Mouse (Mus musculus) liver, embryonic 15.5 days (tissue): ENCODE measurements at regions not wholly inside any gene's neighbourhood (a gene's known extent, or its start where the extent isn't known, plus 50 kb on each side); places are given as distances from the start of the nearest gene placed in this dataset.

Experiments used
- ATAC-seq: fragments of 200-750 bp; cut with Nextera tagmentation; 2 replicates; pipeline ENCODE4 v1.8.0; 2017; ENCODE audit warnings: moderate number of reproducible peaks, mild to moderate bottlenecking, moderate library complexity; ENCODE audit not compliant: insufficient read depth
- H3K27ac ChIP-seq: fragments of 300-500 bp; sonication (generic); replicated peaks from 2 replicates; pipeline ENCODE4 v1.5.1; 2015; ENCODE audit warnings: mild to moderate bottlenecking, inconsistent platforms
- H3K27me3 ChIP-seq: fragments of 300-500 bp; sonication (generic); 2 replicates; pipeline ENCODE4 v1.6.1; 2015; ENCODE audit warnings: mild to moderate bottlenecking, inconsistent platforms
- H3K36me3 ChIP-seq: fragments of 300-500 bp; sonication (generic); replicated peaks from 2 replicates; pipeline ENCODE4 v1.6.1; 2015; ENCODE audit warnings: moderate library complexity, mild to moderate bottlenecking, inconsistent platforms
- H3K4me1 ChIP-seq: fragments of 300-500 bp; sonication (generic); replicated peaks from 2 replicates; pipeline ENCODE4 v1.6.1; 2015; ENCODE audit warnings: inconsistent platforms
- H3K4me2 ChIP-seq: fragments of 300-500 bp; sonication (generic); 2 replicates; pipeline ENCODE4 v1.6.1; 2015; ENCODE audit warnings: moderate library complexity, mild to moderate bottlenecking, inconsistent platforms
- H3K4me3 ChIP-seq: fragments of 300-500 bp; sonication (generic); replicated peaks from 2 replicates; pipeline ENCODE4 v1.5.1; 2015; ENCODE audit warnings: mild to moderate bottlenecking, inconsistent platforms
- H3K9ac ChIP-seq: fragments of 300-500 bp; sonication (generic); 2 replicates; pipeline ENCODE4 v1.6.1; 2015; ENCODE audit warnings: moderate library complexity, mild to moderate bottlenecking, inconsistent platforms
- H3K9me3 ChIP-seq: fragments of 300-500 bp; sonication (generic); replicated peaks from 2 replicates; pipeline ENCODE4 v1.6.1; 2016; ENCODE audit warnings: inconsistent platforms
- WGBS: fragments of 180-500 bp; shearing (Covaris S2); methylation state at CpG from one replicate; pipeline ENCODE4 v1.1.7; 2015; ENCODE audit warnings: mixed read lengths; ENCODE audit not compliant: insufficient replicate concordance; 5-methylcytosine and 5-hydroxymethylcytosine counted together

DNA sequence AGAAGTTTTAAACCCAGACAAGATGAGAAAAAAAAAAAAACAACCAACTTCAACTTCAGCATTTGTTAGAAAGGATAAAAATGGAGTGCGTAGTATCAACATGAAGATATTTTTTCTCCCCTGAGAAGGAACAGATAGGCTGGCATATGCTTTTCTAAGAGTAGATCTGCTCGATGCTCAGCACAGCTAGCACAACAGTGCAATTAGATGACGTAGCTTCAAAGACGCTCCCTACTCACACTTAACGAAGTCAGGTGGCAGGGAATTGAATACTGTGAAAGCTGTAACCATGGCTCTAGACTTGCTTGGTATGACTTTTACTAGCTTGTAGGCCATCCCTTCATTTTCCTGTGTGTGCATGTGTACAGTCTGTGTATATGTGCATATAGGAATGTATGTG lies 299.5 kb downstream of the Tmem182 start:
- WGBS = 69% methylated on average over 5 of the region's 5 CpGs
- Histone ChIP-seq H3K9me3 (no peaks in the 10 kb centered on the region), H3K4me1 (no peaks in the 10 kb centered on the region), H3K4me3 (no peak overlapping the region), H3K36me3 (no peaks in the 10 kb centered on the region), H3K27me3 (no peaks in the 10 kb centered on the region), H3K9ac (no peak overlapping the region), H3K4me2 (no peak overlapping the region), H3K27ac (no peak overlapping the region)
- ATAC-seq = no peak

DNA sequence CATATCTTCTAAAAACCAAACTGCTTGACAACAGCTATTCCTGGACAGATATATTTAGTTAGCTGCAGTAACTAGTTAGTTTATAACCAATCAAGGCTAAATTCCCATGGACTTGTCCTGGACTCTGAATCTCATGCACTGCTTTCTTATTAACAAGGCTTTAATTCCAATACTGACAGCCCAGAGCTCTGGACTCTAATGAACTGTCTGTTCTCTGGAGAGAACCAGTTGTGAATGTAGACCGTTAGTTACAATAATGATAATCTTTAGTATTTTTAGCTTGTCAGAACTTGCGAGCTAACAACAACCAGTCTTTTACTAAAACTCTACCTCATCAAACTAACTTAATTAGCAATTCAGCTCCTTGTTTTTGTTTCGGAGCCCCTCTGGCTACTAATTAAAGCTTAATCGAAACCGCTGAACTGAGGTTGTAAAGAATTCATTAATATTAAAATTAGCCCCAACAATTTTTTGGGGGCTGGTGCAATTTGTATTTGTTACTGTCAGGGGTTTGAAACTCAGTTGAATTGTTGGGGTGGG lies 316.3 kb downstream of the Tmem182 start:
- Histone ChIP-seq H3K9ac (no peak overlapping the region), H3K36me3 (no peaks in the 10 kb centered on the region), H3K27me3 (no peaks in the 10 kb centered on the region), H3K4me3 (no peak overlapping the region), H3K4me2 (no peak overlapping the region), H3K9me3 (no peaks in the 10 kb centered on the region), H3K27ac (no peak overlapping the region), H3K4me1 (no peaks in the 10 kb centered on the region)
- 69% methylated on average over 5 of the region's 5 CpGs for WGBS
- ATAC-seq = no peak

DNA sequence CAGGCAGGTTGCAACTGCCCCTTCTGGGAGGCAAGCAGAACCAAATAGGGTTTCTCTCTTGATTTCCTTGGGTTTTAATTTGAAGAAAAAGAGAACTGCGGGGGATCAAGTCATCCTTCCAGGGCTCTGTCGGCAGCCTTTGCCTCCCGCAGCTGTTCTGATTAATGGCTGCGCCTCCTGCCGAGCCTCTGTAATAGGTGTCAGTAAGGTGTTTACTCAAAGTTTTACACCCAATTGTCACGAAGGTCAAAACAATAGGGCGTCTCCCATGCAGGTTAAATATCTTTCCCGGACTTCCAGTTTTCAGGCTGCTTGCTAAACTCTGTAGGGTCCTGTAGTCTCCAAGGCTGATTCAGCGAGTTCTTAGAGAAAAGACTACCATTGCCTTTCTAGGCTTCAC lies 326.0 kb downstream of the Tmem182 start:
- Histone ChIP-seq H3K27me3 (no peaks in the 10 kb centered on the region), H3K9me3 (no peaks in the 10 kb centered on the region), H3K4me2 (no peak overlapping the region), H3K9ac (no peak overlapping the region), H3K36me3 (no peaks in the 10 kb centered on the region), H3K27ac (no peak overlapping the region), H3K4me1 (no peaks in the 10 kb centered on the region), H3K4me3 (no peak overlapping the region)
- 9% methylated on average over 9 of the region's 9 CpGs for whole genome bisulfite sequencing
- no peak for ATAC-seq

DNA sequence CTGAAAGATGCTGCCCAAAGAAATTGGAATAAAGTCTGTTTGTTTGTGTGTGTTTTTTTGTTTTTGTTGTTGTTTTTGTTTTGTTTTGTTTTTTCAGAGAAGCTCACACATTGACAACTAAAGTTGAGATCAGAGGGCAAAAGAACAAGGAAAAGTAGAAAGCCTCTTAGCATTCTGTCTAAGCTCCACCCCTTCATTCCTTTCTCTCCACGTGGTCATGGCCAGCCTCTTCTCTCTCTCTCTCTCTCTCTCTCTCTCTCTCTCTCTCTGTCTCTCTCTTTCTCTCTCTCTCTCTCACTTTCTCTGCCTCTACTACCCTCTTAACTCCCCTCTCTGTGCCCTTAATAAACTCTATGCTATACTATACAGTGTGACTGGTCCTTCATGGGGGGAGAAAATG lies 327.7 kb downstream of the Tmem182 start:
- no peak overlapping the region for H3K4me3 ChIP-seq
- no peaks in the 10 kb centered on the region for H3K9me3 ChIP-seq
- ATAC-seq = no peak
- H3K27me3 ChIP-seq = no peaks in the 10 kb centered on the region
- 15% methylated on average over 1 of the region's 1 CpGs for WGBS
- H3K36me3 ChIP-seq = no peaks in the 10 kb centered on the region
- no peaks in the 10 kb centered on the region for H3K4me1 ChIP-seq
- no peak overlapping the region for H3K4me2 ChIP-seq
- no peak overlapping the region for H3K9ac ChIP-seq
- H3K27ac ChIP-seq = no peak overlapping the region

DNA sequence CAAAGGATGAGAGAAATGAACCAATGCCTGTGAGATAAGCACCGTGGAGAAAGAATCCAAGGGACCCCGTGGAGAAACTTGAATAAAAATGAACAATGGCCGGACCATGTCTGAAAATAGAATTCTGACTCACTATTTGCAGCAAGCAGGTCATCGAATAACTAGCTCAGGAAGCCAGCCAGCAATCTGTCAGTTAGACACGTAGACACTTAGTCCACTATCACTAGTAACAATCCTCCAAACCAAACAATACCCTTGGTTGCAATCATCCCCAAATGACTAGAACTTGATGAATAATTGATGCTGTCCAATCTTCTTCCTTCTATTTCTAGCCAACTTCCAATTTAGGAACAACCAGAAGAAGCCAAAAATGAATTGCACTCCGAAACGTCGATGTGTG lies 328.5 kb downstream of the Tmem182 start:
- H3K27me3 ChIP-seq = no peaks in the 10 kb centered on the region
- H3K4me1 ChIP-seq = no peaks in the 10 kb centered on the region
- 57% methylated on average over 8 of the region's 8 CpGs for WGBS
- ATAC-seq = no peak
- H3K4me3 ChIP-seq = no peak overlapping the region
- no peaks in the 10 kb centered on the region for H3K36me3 ChIP-seq
- H3K9me3 ChIP-seq = no peaks in the 10 kb centered on the region
- H3K9ac ChIP-seq = no peak overlapping the region
- no peak overlapping the region for H3K4me2 ChIP-seq
- H3K27ac ChIP-seq = no peak overlapping the region

DNA sequence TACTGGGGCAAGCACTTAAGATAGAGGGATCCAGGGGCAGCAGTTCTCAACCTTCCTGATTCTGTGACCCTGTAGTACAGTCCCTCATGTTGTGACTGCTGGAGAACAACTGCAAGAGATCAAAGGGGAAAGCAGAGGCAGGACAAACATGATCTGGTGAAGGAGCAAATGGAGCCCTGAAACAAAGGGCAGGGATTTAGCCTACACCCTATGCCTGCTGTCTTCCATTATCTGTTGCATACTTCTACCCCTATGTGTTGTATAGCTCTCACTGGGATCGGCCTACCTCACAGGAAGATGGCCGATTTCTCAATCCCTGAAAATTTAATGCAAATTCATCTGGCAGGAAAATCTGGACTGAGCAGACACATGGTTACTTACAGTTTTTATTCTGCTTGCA lies 334.3 kb downstream of the Tmem182 start:
- ATAC-seq = no peak
- Histone ChIP-seq H3K27ac (no peak overlapping the region), H3K4me3 (no peak overlapping the region), H3K27me3 (no peaks in the 10 kb centered on the region), H3K36me3 (no peaks in the 10 kb centered on the region), H3K4me2 (no peak overlapping the region), H3K4me1 (no peaks in the 10 kb centered on the region), H3K9ac (no peak overlapping the region), H3K9me3 (no peaks in the 10 kb centered on the region)
- 49% methylated on average over 2 of the region's 2 CpGs for WGBS

DNA sequence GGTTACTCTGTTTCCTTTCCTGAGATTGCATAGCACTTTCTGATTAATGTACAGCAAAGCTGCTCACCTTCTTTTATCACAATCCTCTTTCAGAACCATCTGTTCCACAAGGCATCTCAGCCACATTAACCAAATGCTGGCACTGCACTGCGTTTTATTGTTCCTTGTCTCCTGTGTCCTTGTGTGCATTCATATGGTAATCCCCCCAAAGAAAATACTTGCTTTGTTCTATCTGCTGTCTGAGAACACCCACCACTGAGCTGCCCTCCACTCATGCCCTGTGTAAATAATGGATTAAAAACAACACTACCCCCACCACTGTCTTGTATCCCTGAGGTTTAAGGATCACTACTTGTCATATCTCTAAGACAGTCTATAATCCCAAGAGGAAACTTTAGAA lies 335.1 kb downstream of the Tmem182 start:
- Histone ChIP-seq H3K9me3 (no peaks in the 10 kb centered on the region), H3K27ac (no peak overlapping the region), H3K4me3 (no peak overlapping the region), H3K4me1 (no peaks in the 10 kb centered on the region), H3K27me3 (no peaks in the 10 kb centered on the region), H3K4me2 (no peak overlapping the region), H3K36me3 (no peaks in the 10 kb centered on the region), H3K9ac (no peak overlapping the region)
- no peak for ATAC-seq
- WGBS = 47% methylated on average over 1 of the region's 1 CpGs

DNA sequence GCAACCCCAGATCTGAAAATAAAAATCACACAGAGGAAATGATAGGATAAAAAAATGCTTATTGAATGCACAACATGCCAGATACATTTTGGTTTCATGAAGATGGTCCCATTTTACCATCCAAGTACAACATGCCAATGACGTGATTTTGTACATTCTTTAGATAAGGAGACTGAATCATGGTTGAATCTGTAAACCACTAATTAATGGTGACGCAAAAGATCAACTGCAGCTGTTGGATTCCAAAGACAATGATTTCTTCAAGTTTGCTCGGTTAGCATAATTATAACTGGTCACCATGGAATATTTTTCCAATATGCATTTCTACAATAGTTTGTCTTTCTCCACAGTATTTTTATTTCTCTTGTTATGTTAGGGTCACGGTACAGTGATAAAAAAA lies 336.6 kb downstream of the Tmem182 start:
- Histone ChIP-seq H3K9ac (no peak overlapping the region), H3K27me3 (no peaks in the 10 kb centered on the region), H3K4me1 (no peaks in the 10 kb centered on the region), H3K9me3 (no peaks in the 10 kb centered on the region), H3K4me2 (no peak overlapping the region), H3K27ac (no peak overlapping the region), H3K36me3 (no peaks in the 10 kb centered on the region), H3K4me3 (no peak overlapping the region)
- no peak for ATAC-seq
- 61% methylated on average over 4 of the region's 4 CpGs for WGBS

DNA sequence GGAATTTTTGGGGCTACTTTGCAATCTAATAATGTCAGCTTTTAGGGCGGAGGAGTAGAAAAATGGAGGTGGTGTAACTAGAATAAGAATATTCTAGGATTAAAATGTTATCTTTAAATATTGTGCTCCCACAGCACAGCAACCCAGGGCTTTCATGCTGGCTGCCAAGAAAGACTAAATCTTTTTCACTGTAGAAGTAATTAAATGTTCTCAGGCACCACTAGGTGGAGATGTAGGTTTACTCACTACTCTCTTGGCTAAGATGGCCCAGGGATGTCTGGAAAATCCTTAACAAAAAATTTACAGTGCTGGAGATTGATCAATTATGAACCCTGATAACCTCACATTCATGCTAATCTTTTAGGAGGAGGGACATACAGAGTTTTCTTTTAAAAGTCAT lies 347.1 kb downstream of the Tmem182 start:
- Histone ChIP-seq H3K9ac (no peak overlapping the region), H3K9me3 (no peaks in the 10 kb centered on the region), H3K4me2 (no peak overlapping the region), H3K27ac (no peak overlapping the region), H3K4me1 (no peaks in the 10 kb centered on the region), H3K4me3 (no peak overlapping the region), H3K27me3 (no peaks in the 10 kb centered on the region), H3K36me3 (no peaks in the 10 kb centered on the region)
- WGBS = 33% methylated on average over 1 of the region's 1 CpGs
- ATAC-seq = no peak

DNA sequence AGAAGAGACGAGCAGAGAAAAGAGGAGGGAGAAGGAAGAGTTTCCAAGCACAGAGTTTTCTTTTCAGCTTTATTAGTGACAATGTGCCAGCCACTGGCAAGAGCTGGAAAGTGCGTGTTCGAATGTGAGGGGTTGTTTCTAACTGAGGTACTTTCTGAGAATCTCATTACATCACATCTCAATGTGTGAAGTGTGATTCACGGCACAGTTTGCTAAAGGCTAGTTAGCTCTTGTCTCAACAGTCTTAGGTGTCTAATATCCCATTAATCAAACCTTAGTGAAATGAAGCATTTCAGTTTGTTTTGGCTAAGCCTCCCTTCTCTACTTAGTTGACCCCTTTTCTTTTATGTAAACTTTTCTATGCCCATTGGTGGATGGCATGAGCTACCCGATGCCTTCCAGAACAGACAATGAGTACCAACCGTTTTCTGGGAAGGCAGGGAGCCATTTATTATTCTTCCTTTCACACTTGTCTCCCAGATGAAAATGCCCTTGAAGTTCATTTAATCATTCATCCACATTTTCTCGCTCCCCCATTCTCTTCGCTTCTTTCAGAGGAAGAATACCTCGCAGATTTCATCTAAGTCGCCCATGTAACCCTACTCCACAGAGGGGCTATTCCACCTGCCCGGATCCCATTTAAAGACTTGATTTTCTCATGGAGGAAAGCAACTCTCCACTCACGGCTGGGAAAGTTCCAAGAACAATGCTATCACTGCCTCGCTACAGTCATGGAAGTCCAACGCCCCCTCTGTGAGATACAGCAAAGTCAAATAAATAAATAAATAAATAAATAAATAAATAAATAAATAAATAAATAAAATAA lies 348.0 kb downstream of the Tmem182 start:
- H3K9ac ChIP-seq = no peak overlapping the region
- H3K27me3 ChIP-seq = no peaks in the 10 kb centered on the region
- no peak overlapping the region for H3K4me3 ChIP-seq
- no peak for ATAC-seq
- no peak overlapping the region for H3K4me2 ChIP-seq
- H3K36me3 ChIP-seq = no peaks in the 10 kb centered on the region
- WGBS = 61% methylated on average over 14 of the region's 14 CpGs
- no peak overlapping the region for H3K27ac ChIP-seq
- H3K9me3 ChIP-seq = no peaks in the 10 kb centered on the region
- no peaks in the 10 kb centered on the region for H3K4me1 ChIP-seq

DNA sequence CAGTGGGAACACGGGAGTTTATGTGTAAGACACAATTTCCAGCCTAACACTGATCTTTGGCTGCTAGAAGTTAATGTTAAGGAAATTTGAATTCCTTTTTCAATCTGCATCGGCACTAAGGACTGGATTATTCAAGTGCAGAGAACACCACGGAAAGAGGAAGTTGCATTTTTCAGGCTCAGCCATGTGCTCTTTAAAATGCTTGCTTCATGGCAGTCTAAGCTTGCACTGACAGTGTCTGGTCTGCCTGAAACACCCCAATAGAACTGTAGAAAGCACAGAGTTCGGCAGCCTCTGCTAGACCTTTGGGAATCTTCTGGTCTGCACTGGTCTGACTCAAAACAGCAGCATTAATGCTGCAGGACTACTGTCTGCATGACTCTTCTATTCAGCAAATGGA lies 348.8 kb downstream of the Tmem182 start:
- H3K4me3 ChIP-seq = no peak overlapping the region
- no peak overlapping the region for H3K27ac ChIP-seq

DNA sequence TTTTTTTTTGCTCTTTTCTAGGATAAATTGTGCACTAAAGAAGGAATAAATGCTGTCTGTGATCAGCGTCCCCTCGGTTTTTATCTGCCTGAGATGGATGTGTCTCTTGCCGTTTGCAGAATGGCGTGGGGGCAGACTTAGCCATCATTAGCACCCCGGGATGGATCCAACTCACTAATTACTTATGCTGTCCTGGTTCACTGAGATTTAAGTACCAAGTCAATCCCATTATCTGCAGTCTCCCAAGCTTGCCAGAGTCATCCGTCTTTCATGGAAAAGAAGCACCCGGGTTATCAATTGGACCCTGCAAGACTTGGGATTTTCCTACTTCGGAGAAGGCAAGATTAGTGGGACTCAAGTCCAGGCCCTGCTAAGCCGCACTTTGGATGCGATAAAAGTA lies 351.5 kb downstream of the Tmem182 start:
- H3K9ac ChIP-seq = no peak overlapping the region
- 71% methylated on average over 10 of the region's 10 CpGs for WGBS
- H3K27ac ChIP-seq = no peak overlapping the region

More for the DNA sequence above, 348.8 kb downstream of the Tmem182 start:
- 26% methylated on average over 4 of the region's 4 CpGs for WGBS
- H3K36me3 ChIP-seq = no peaks in the 10 kb centered on the region
- H3K4me2 ChIP-seq = no peak overlapping the region
- H3K9ac ChIP-seq = no peak overlapping the region
- H3K27me3 ChIP-seq = no peaks in the 10 kb centered on the region
- no peak for ATAC-seq
- H3K9me3 ChIP-seq = no peaks in the 10 kb centered on the region
- H3K4me1 ChIP-seq = no peaks in the 10 kb centered on the region

More for the DNA sequence above, 351.5 kb downstream of the Tmem182 start:
- no peaks in the 10 kb centered on the region for H3K9me3 ChIP-seq
- H3K27me3 ChIP-seq = no peaks in the 10 kb centered on the region
- H3K4me2 ChIP-seq = no peak overlapping the region
- H3K36me3 ChIP-seq = no peaks in the 10 kb centered on the region
- H3K4me1 ChIP-seq = no peaks in the 10 kb centered on the region
- no peak for ATAC-seq
- no peak overlapping the region for H3K4me3 ChIP-seq
